Mouse (Mus musculus) hindbrain, embryonic 12.5 days (tissue): ENCODE measurements at regions not wholly inside any gene's neighbourhood (a gene's known extent, or its start where the extent isn't known, plus 50 kb on each side); places are given as distances from the start of the nearest gene placed in this dataset.

ENCODE experiments used
- ATAC-seq: fragments of 200-750 bp; cut with Nextera tagmentation; 2 replicates; pipeline ENCODE4 v1.8.0; 2017; ENCODE audit warnings: moderate TSS enrichment; ENCODE audit not compliant: low FRiP score
- H3K27ac ChIP-seq: fragments of 300-500 bp; sonication (generic); 2 replicates; pipeline ENCODE4 v1.5.1; 2016; ENCODE audit warnings: mild to moderate bottlenecking
- H3K27me3 ChIP-seq: fragments of 300-500 bp; sonication (generic); 2 replicates; pipeline ENCODE4 v1.6.1; 2016; ENCODE audit warnings: mild to moderate bottlenecking
- H3K36me3 ChIP-seq: fragments of 300-500 bp; sonication (generic); 2 replicates; pipeline ENCODE4 v1.6.1; 2016; ENCODE audit warnings: mild to moderate bottlenecking
- H3K4me1 ChIP-seq: fragments of 300-500 bp; sonication (generic); 2 replicates; pipeline ENCODE4 v1.6.1; 2016
- H3K4me2 ChIP-seq: fragments of 300-500 bp; sonication (generic); replicated peaks from 2 replicates; pipeline ENCODE4 v1.6.1; 2016; ENCODE audit warnings: mild to moderate bottlenecking
- H3K4me3 ChIP-seq: fragments of 300-500 bp; sonication (generic); 2 replicates; pipeline ENCODE4 v1.5.1; 2016; ENCODE audit warnings: mild to moderate bottlenecking
- H3K9ac ChIP-seq: fragments of 300-500 bp; sonication (generic); 2 replicates; pipeline ENCODE4 v1.6.1; 2016; ENCODE audit warnings: mild to moderate bottlenecking, moderate library complexity
- H3K9me3 ChIP-seq: fragments of 300-500 bp; sonication (generic); replicated peaks from 2 replicates; pipeline ENCODE4 v1.6.1; 2016; ENCODE audit warnings: mild to moderate bottlenecking
- WGBS: fragments of 180-500 bp; shearing (Covaris S2); methylation state at CpG from one replicate; pipeline ENCODE4 v1.1.7; 2016; 5-methylcytosine and 5-hydroxymethylcytosine counted together

- WGBS = 82% methylated on average over 4 of the region's 4 CpGs
- H3K27me3 ChIP-seq = no peaks in the 10 kb centered on the region
- H3K27ac ChIP-seq = no peak overlapping the region
- H3K9ac ChIP-seq = no peak overlapping the region
- H3K9me3 ChIP-seq = no peaks in the 10 kb centered on the region
- ATAC-seq = no peak
- no peaks in the 10 kb centered on the region for H3K36me3 ChIP-seq
- H3K4me1 ChIP-seq = no peaks in the 10 kb centered on the region; the same call in 1 of the 2 replicates
- no peak overlapping the region for H3K4me3 ChIP-seq
- no peak overlapping the region for H3K4me2 ChIP-seq
These were observed 99.8 kb upstream of the 4930583I09Rik start for GRCm38 (mm10) chr17:64935683-64936082.

GRCm38 (mm10) chr17:64934411-64934810 is 98.5 kb upstream of the 4930583I09Rik start:
- H3K4me3 ChIP-seq = no peak overlapping the region
- 80% methylated on average over 1 of the region's 1 CpGs for WGBS
- no peak overlapping the region for H3K4me2 ChIP-seq
- no peaks in the 10 kb centered on the region; the same call in 1 of the 2 replicates for H3K4me1 ChIP-seq
- H3K9ac ChIP-seq = no peak overlapping the region
- H3K9me3 ChIP-seq = no peaks in the 10 kb centered on the region
- no peak for ATAC-seq
- no peak overlapping the region for H3K27ac ChIP-seq
- H3K27me3 ChIP-seq = no peaks in the 10 kb centered on the region
- H3K36me3 ChIP-seq = no peaks in the 10 kb centered on the region

GRCm38 (mm10) chr17:64930816-64931428 is 95.1 kb upstream of the 4930583I09Rik start:
- Histone ChIP-seq H3K9ac (no peak overlapping the region), H3K4me1 (no peaks in the 10 kb centered on the region), H3K27ac (no peak overlapping the region), H3K4me3 (no peak overlapping the region), H3K27me3 (no peaks in the 10 kb centered on the region), H3K36me3 (no peaks in the 10 kb centered on the region), H3K9me3 (no peaks in the 10 kb centered on the region), H3K4me2 (no peak overlapping the region)
- WGBS = 49% methylated on average over 7 of the region's 7 CpGs
- ATAC-seq = no peak

GRCm38 (mm10) chr17:64923762-64924161 is 87.9 kb upstream of the 4930583I09Rik start:
- H3K9ac ChIP-seq = no peak overlapping the region
- no peaks in the 10 kb centered on the region for H3K27me3 ChIP-seq
- no peaks in the 10 kb centered on the region for H3K36me3 ChIP-seq
- no peak overlapping the region for H3K4me2 ChIP-seq
- ATAC-seq = no peak
- no peak overlapping the region for H3K27ac ChIP-seq
- H3K4me3 ChIP-seq = no peak overlapping the region
- whole genome bisulfite sequencing = 92% methylated on average over 5 of the region's 5 CpGs
- H3K4me1 ChIP-seq = no peaks in the 10 kb centered on the region
- no peaks in the 10 kb centered on the region for H3K9me3 ChIP-seq

- Histone ChIP-seq H3K36me3 (no peaks in the 10 kb centered on the region), H3K4me2 (no peak overlapping the region), H3K4me1 (no peaks in the 10 kb centered on the region), H3K9me3 (no peaks in the 10 kb centered on the region), H3K9ac (no peak overlapping the region), H3K4me3 (no peak overlapping the region), H3K27ac (no peak overlapping the region), H3K27me3 (no peaks in the 10 kb centered on the region)
- ATAC-seq = no peak
- WGBS = 89% methylated on average over 4 of the region's 4 CpGs
These were observed 86.4 kb upstream of the 4930583I09Rik start for GRCm38 (mm10) chr17:64922235-64922634.

GRCm38 (mm10) chr17:64920236-64920635 is 84.4 kb upstream of the 4930583I09Rik start:
- H3K27me3 ChIP-seq = no peaks in the 10 kb centered on the region
- no peaks in the 10 kb centered on the region for H3K9me3 ChIP-seq
- no peaks in the 10 kb centered on the region for H3K36me3 ChIP-seq
- H3K4me1 ChIP-seq = peaks cover 9% of the 10 kb centered on the region
- H3K27ac ChIP-seq = no peak overlapping the region
- WGBS = 92% methylated on average over 2 of the region's 2 CpGs
- no peak overlapping the region for H3K4me3 ChIP-seq
- ATAC-seq = no peak
- no peak overlapping the region for H3K4me2 ChIP-seq
- H3K9ac ChIP-seq = no peak overlapping the region

GRCm38 (mm10) chr17:64917830-64918229 is 82.0 kb upstream of the 4930583I09Rik start:
- no peak overlapping the region for H3K4me3 ChIP-seq
- H3K9ac ChIP-seq = no peak overlapping the region
- ATAC-seq = no peak
- H3K27me3 ChIP-seq = no peaks in the 10 kb centered on the region
- no peaks in the 10 kb centered on the region for H3K36me3 ChIP-seq
- no peaks in the 10 kb centered on the region for H3K9me3 ChIP-seq
- no peak overlapping the region for H3K4me2 ChIP-seq
- H3K4me1 ChIP-seq = peaks cover 23% of the 10 kb centered on the region
- H3K27ac ChIP-seq = no peak overlapping the region
- 86% methylated on average over 4 of the region's 4 CpGs for WGBS

GRCm38 (mm10) chr17:64916657-64917056 is 80.8 kb upstream of the 4930583I09Rik start:
- 69% methylated on average over 6 of the region's 6 CpGs for WGBS
- no peak overlapping the region for H3K4me3 ChIP-seq
- no peaks in the 10 kb centered on the region for H3K27me3 ChIP-seq
- no peaks in the 10 kb centered on the region for H3K9me3 ChIP-seq
- ATAC-seq = no peak
- peaks cover 23% of the 10 kb centered on the region for H3K4me1 ChIP-seq
- no peak overlapping the region for H3K4me2 ChIP-seq
- H3K36me3 ChIP-seq = no peaks in the 10 kb centered on the region
- H3K27ac ChIP-seq = no peak overlapping the region
- no peak overlapping the region for H3K9ac ChIP-seq

- Histone ChIP-seq H3K9me3 (no peaks in the 10 kb centered on the region), H3K4me3 (no peak overlapping the region), H3K9ac (no peak overlapping the region), H3K36me3 (no peaks in the 10 kb centered on the region), H3K4me2 (no peak overlapping the region), H3K27ac (no peak overlapping the region), H3K27me3 (no peaks in the 10 kb centered on the region), H3K4me1 (peaks cover 23% of the 10 kb centered on the region)
- 23% methylated on average over 3 of the region's 3 CpGs for WGBS
- ATAC-seq = 0 out of 2 replicates have a peak, but pooled peaks have one; percentile 36
These were observed 79.8 kb upstream of the 4930583I09Rik start for GRCm38 (mm10) chr17:64915708-64916107.

GRCm38 (mm10) chr17:64915025-64915424 is 79.2 kb upstream of the 4930583I09Rik start:
- H3K36me3 ChIP-seq = no peaks in the 10 kb centered on the region
- no peaks in the 10 kb centered on the region for H3K9me3 ChIP-seq
- no peak overlapping the region for H3K4me3 ChIP-seq
- H3K4me1 ChIP-seq = peaks cover 23% of the 10 kb centered on the region
- no peak overlapping the region for H3K9ac ChIP-seq
- no peaks in the 10 kb centered on the region for H3K27me3 ChIP-seq
- 15% methylated on average over 4 of the region's 4 CpGs for WGBS
- H3K27ac ChIP-seq = no peak overlapping the region
- no peak for ATAC-seq
- H3K4me2 ChIP-seq = no peak overlapping the region

- Histone ChIP-seq H3K9ac (no peak overlapping the region), H3K27me3 (no peaks in the 10 kb centered on the region), H3K4me1 (peaks cover 23% of the 10 kb centered on the region), H3K4me3 (no peak overlapping the region), H3K27ac (no peak overlapping the region), H3K9me3 (no peaks in the 10 kb centered on the region), H3K36me3 (no peaks in the 10 kb centered on the region), H3K4me2 (no peak overlapping the region)
- no peak for ATAC-seq
- 53% methylated on average over 8 of the region's 8 CpGs for WGBS
These were observed 78.4 kb upstream of the 4930583I09Rik start for GRCm38 (mm10) chr17:64914302-64914701.

- no peaks in the 10 kb centered on the region for H3K4me1 ChIP-seq
- no peak overlapping the region for H3K4me3 ChIP-seq
- no peaks in the 10 kb centered on the region for H3K36me3 ChIP-seq
- no peak overlapping the region for H3K4me2 ChIP-seq
- 0 out of 2 replicates have a peak, but pooled peaks cover 4% of the 10 kb centered on the region for H3K9me3 ChIP-seq
- 100% methylated on average over 1 of the region's 1 CpGs for WGBS
- H3K27me3 ChIP-seq = no peaks in the 10 kb centered on the region
- no peak overlapping the region for H3K27ac ChIP-seq
- no peak for ATAC-seq
- H3K9ac ChIP-seq = no peak overlapping the region
These were observed 72.8 kb upstream of the 4930583I09Rik start for GRCm38 (mm10) chr17:64908671-64909070.
